Mouse (Mus musculus) mesoderm, embryonic 11.5 days (tissue): ENCODE measurements at regions not wholly inside any gene's neighbourhood (a gene's known extent, or its start where the extent isn't known, plus 50 kb on each side); places are given as distances from the start of the nearest gene placed in this dataset.

Source experiments
- DNase-seq: peaks from one replicate; pipeline ENCODE4 v3.0.0-alpha.2; 2012; ENCODE audit warnings: low read depth, low spot score

DNA sequence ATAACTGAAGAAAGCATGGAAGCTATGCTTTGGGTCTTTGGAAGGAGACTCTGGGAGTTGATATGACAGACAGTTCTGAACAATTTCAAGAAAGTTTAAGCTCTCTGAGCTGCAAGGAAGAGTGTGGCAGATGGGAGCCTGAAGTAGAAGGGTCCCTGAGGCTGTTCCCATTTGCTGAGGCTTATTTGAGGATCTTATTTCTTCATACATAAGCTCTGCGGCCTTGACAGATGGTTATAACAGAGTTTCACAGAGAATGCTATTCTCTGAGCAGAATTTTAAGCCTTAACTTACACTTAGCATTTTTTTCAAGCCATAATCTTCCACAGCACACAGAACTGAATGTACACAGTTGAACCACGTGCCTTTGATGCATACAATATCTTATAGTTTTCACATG is 278.7 kb downstream of the Plk2 start:
- DNase-seq = no peak

DNA sequence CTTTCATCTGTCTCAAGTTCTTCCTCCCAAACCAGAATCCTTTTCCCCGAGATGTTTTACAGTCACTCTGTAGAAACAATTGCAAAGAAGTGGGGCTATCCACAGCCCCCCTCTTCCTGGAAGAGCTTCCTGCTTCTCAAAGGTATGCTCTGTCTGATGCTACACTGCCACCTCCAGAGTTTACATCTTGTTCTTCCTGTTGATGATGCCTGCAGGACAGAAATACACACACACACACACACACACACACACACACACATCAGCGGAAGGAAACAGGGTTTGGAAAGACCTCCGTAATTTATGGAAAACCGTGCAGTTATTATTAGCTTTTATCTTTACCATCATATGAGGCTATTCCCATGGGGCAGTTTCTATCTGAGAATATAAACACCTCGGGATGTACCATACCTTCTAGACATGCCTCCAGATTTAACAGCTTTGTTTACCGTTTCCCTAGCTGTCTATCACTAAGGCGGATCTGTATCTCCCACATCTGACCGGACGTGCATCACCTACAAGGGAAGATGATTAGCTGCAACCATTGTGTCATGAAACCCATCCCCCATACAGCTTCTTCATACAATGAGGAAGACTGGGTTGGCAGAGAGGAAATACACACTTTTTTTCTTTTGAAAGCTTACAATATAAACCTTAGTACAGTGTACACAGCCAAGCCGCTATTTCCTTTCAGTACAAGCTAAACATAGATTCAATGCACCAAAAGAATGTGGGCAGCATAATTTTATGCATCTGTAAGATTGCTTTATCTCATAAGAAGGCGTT is 288.6 kb downstream of the Plk2 start:
- no peak for DNase-seq

DNA sequence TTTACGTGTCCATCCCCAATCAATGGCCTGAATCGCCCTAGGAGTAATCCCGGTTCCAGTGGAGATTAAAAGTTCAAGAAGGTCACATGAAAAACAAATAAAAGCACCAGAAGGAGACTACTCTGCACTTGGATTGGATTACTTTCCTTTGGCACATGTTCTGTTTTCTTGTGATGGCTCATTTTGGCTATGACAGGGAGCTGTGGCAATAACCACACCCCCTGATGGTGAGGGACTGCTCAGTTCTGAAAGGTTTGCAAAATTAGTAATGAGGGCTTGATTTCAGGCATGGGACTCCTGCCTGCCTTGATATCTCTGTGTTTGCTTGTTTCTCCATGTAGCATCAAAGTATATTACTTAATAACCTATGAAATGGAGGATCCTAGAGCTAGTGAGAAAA is 293.9 kb downstream of the Plk2 start:
- no peak for DNase-seq

DNA sequence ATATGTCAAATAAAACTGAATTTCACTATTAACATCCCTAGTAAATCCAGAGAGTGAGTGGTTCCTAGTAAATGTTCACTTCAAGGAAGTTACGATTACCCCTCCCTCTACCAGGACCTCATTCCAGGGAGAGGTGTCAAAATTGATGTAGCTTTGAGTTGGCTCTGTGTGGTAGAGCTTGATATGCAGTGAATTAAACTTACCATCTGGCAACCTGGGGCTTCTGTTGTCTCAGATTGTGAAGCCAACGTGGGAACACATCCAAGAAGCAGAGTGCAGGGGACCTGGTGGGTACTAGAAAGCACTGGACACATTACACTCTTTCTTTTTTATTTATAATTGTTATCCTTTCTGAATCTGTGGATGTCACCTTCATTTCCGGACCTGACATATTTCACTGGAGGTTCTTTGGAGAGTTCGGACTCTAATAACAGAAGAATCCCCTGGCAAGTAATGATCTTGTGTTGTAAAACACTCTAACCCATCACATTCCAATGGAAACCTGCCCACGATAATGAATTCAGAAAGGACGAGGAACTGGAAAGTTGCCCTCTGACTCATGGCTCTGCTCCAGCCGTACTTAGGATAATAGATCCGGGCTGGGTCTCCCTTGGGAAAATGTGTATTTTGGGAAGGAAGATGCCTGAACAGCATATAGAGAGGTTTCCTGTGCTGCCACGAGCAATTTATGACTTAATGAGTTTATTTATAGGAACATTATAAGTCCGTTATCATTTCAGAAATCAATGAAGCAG is 295.8 kb downstream of the Plk2 start:
- peak; percentile 59 for DNase-seq

DNA sequence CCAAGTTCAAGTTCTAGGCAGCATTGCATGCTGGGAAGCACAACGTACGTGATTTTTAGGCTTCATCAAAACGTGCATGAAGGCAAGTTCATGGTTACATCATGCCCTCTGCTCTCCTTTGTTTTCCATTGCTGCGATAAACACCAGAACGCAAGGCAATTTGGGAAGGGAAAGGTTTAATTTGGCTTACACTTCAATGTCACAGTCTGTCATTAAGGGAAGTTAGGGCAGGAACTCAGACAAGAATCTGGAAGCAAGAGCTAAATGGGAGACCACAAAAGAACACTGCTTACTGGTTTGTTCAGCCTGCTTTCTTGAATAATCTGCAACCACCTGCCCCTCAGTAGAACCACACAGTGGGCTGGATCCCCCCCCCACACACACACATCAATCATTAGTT is 297.9 kb downstream of the Plk2 start:
- no peak for DNase-seq

DNA sequence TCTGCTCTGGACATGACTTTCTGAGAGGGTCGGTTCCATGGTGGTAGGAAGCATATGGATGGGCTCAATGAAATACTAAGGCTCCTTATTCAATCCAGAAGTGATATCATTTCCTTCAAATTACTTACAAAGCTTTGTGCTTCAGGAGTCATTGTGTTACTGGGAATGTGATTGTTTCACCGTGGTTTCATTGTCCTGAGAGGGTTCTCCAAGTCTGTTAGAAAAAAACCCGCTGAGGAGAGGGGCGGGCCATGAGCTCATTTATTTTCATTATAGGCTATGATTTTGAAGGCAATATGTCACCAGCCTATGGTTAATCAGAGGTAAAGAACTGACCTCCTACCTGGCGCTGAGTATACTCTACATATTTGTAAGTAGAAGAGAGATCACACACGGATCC is 300.0 kb downstream of the Plk2 start:
- no peak for DNase-seq

DNA sequence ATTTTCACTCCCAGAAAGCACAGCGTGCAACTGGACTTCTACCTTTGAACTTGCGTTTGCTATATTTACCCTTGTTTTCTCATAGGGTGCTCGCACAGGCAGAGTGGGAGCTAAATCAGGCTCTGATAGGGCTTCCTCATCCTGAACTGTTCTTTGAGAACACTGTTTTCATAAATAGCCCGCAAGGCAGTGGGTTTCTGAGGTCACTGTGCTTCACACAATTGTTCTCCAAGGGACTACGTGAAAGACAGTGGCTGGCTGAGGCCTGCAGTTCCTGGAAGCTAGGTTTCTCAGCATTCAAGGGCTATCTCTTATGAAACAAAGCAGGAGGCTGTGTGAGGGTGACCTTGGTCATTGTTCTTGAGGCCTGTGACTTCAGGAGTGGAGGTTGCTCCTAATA is 301.7 kb downstream of the Plk2 start:
- DNase-seq = no peak

DNA sequence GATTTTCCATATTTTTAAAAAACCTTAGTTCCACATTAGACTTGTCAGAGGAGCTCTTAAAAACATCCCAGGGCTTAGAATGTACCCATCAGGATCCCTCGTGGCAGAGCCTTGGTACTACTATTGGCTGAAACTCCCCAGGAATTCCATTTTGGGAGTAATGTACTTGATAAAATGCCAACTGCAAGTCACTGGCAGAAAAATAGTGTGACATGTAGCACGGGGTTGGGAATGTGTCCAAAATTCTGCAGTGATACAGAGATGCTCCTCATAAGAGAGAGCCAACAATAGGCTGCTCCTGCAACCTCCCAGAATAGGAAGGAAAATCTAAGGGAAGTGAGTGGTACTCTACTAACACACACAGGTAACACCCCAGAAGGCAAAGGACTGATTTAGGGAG is 309.4 kb downstream of the Plk2 start:
- no peak for DNase-seq

DNA sequence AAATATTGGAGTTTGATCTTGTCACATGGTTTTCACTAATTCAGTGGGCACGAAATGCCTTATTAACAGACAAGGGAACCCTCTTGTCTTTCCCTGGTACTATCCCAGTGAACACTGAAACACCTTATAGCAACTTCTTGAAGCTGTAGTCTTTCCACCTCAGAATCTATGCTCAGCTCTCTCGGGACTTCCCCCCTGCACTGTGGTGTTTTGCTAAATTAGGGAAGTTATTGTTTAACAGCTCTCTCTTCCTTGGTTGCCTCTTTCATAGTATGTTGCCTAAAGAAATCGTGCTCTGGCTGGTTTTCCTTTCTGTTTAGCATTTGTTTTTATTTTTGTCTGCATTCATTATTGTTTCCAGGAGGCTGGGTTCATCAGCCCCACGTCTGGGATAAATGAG is 316.0 kb downstream of the Plk2 start:
- DNase-seq = no peak

DNA sequence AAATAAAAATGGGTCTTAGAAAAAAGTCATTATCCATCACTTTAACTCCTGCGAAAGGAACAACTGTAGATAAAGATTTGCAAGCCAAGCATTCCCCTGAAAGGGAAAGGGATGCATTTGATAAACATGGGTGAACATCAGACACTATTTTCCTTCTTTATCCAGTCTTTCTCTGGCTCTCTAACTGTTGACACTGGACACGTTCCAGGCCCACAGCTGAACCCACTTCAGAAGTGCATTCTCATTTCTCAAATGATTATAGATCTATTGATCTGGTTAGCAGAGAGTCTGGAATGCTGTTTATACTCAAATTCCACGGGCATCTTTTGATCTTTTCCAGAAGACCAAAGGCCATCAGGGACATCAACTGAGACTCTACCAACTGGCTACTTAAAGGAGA is 317.7 kb downstream of the Plk2 start:
- DNase-seq = no peak

DNA sequence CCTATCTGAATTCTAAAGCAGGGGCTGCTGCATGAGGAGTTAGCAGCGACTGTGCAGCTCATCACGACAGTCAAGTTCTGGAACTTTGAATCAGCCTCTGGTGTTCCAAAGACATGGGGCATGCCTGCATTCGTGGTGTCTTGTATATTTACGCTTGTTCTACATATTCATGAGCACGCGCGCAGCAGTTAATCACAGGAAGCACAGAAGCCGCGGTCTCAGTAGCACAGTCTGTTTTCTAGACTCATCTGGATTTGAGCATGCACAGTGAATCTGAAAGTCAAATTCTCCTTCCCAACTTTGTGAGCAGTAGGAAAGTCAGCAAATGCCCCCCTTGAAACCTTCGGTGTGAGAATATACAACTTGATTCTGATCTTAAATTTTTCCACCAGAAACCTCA is 327.3 kb downstream of the Plk2 start:
- DNase-seq = no peak

DNA sequence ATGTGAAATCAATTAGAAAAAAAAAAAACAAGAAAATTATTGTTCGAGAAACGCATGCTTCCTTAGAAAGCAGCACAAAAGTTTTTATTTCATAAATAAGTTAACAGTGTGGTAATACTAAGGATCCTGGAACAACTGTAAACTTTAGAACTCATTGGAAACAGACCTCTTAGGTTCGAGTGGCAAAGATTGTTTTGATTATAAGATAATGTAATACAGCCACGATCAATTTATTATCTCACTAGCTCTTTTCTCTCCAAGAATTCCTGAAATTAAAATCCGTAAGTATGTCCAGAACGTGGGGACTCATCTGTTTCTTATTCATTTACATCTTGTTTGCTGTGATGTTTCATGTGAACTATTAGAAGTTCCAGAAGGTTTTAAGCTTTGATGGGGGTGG is 327.9 kb downstream of the Plk2 start:
- DNase-seq = no peak

DNA sequence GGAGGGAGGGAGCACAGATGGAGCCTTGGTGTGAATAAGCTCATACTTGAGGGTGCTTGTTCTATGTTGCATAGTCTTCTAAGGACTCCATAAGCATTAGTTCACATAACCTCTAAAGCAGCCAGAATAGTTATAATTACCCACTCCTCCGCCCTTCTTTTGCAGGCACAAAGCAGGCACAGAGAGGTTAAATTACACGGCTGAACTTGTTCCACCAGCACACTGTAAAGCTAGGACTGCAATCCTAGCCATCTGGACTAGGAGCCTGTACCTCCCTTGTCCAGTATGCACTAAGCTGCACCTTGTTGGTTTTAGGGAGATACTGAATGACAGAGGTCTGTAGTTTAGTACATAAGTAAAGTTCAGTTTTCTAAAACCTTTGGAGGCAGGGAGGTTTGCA is 330.0 kb downstream of the Plk2 start:
- no peak for DNase-seq

DNA sequence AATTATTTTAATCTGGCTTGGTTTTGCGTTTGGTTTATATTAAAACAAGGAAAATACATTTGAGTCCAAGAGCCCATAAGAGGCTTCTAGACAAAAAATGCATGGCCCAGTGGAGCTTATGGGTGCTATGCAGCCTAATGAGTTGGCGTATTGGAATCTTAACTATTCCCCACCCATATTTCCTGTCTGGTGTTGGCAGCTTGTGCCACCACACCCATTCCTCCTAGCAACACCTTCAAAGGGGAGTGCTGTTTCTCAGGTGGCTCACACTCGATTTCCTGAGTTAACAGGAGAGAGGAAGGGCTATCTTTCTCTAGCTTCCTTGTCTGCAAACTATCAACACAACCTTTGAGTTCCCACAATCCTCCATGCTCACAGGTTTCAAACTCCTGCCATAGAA is 331.0 kb downstream of the Plk2 start:
- no peak for DNase-seq

DNA sequence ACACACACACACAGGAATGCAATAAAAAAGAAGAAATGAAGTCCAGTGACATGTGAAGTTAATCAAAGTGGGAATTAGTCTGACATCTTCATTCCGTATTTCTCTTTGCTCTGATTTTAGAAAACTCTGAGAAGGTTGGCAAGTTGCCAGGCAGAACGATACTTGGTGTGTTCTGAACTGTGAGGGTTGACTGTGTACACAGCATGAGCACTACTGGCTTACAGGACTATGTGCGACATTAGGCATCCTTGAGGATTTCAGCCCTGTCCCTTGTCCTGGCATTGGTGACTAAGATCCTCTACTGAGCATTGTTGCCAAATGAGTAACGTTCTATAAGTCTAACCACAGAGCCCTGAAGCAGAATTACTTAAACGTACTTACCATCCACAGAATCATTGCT is 340.7 kb downstream of the Plk2 start:
- DNase-seq = no peak

DNA sequence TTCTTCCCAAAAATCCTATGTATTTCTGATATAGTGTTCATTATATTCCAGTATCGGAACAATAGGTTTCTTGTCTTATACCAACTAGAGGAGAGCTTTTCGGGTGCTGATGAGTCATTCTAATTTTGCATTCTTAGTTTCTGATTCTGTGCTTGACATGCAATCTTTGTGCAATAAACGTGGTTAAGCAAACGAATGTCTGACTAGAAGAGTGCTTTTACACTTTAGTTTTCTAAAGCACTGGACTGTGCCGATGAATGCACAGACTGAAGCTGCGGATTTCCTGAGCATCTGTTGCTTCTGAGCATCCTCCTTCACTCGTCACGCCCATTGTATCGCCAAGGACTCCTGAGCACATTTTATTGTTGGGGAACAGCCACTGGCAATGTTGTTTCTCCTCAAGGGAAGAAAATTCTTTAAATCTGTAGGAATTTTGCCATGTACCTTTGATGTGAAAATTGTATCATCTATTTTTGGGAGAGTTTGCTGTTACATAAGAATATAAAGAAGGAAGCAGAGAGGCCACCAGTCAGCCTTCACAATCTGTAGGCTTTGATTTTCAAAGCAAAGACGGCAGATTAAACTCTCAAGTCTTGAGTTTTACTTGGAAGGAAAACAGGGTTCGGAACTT is 346.8 kb downstream of the Plk2 start:
- no peak for DNase-seq

DNA sequence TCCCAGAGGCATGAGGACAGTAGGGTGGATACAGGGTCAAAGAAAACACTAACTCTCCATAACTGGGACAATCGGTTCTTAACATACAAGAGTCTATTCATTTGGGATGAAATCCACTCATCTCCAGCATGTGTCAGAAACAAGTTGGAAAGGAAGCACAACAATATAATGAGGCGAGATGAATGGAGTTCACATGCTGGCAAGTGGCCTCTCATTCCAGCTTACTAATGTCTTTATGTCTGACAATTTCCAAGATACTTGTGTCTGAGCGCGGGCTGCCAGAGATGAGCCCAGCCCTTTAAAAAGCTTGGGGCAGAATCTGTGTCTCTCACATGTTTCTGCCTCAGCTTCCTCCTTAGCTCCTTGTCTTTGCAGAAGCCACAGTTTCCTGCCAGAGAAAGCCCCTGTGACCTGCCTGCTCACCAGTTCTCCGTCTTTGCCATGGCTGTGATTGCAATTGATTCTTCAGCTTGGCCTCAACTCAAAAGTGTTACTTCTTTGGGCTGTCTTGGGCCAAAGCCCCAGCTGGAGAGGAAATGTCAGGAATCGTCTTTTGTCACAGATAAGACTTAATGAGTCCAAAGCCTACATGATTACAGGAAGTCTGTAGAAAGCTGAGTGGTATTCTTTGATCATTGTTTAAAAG is 352.5 kb downstream of the Plk2 start:
- no peak for DNase-seq

DNA sequence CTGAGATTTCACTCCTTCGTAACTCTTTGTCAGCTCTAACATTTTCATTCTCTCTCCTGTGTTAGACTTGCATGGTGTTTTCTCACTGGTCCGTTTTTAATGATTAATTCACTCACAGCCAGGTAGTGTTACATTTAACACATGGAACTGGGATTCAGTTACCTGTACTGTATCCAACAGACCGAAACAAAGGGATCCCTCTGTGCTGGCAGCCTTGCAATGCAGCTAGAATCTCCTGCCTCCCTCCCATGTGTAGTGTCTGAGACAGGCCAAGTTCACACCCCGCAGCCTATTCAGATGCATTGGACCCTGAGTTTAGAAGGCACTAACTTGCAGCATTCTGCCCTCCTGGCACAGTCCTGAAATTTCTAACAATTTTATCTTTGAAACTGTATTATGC is 357.9 kb downstream of the Plk2 start:
- DNase-seq = no peak

DNA sequence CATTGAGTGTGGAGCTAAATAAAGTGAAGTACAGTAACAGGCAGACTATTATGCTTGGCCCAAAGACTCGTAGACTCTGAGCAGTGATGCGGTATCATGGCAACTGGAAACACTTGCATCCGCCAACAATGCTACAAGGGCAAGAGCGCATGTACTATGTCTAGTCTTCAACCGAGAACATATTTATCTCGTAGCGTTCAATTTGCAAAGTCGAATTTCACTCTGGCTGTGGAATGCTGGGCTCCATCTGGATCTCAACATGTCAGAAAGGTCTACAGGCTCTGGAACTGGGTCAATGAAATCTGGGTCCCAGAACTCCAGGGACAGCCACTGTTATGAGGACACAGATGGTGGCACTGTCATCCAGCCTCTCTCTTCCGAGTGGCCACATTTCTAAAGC is 359.7 kb downstream of the Plk2 start:
- DNase-seq = no peak

DNA sequence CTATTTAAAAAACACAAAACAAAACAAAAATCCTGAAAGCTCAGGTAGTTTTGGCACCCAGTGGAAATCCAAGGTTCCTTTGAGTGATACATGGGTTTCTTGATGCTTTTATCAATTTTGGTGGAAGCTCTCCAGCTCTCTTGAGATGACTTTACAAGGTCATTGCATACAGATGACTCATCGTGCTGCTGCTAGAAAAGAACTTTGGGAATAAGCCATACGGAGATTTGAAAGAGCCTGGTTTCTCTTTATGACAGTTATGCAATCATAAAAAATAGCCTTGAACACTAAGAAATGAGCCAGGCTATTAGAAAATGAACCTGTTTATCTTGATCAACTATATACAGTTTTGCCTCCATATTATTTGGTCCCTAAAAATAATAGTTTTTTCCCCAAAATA is 362.0 kb downstream of the Plk2 start:
- DNase-seq = no peak

DNA sequence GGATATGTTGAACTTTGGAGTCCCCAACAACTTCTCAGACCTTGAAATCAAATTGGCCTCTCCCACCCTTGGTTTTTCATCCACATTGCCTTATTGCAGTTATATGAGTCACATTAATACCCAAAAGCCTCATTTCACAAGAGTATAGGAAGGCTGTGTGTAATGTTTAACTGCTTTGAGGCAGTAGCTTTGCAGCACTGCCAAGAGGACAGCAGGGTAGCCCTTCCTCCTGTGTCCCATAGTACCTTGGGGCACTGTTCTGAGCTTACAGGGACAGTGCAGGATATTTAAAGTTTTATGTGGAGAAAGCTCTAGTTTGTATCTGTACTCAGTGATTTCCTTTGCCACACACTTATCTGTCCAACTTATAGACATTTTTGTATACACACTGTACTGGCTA is 374.4 kb downstream of the Plk2 start:
- no peak for DNase-seq

DNA sequence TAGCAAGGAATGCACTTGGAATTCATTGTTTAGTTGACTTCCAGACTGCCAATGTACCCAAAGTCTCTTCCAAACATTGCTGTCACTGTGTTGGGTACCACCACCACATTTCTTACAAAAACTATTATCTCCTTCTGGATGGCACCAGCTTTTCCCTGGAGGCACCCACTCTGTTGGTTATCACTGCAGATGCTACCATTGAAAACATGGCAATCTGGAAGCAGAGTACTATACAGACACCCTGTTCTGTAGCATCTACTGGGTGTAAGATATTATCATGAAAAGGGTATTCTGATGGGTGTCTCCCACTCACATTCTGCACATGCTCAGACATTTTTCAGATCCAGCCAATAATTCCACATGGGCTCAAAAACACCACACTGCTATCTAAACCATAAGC is 380.4 kb downstream of the Plk2 start:
- no peak for DNase-seq
